Mouse (Mus musculus): Measurements from ENCODE around the gene Gm5678.
"Not testable (repeated sequence)": the region's sequence is repeated elsewhere in the genome, so short reads cannot be mapped to it uniquely, and the experiment has no call there.

Gm5678 gene

GRCm38 (mm10) chr16:93615118-93615870, 12.6 kb upstream of the Gm5678 start:
- TF ChIP-seq NANOG (IDR thresholded peaks at IDR 0.05; ENCODE audit: borderline replicate concordance, low read length) (no peak), POU5F1 (IDR thresholded peaks at IDR 0.05; ENCODE audit: borderline replicate concordance, low read length) (no peak), CTCF (conservative IDR thresholded peaks at IDR 0.05; ENCODE audit: low read length) (peak; percentile 44)
- Histone ChIP-seq H3K36me3 (ENCODE audit: insufficient read depth, low read length) (peaks cover 8% of the 10 kb centered on the region), H3K27me3 (ENCODE audit: insufficient read depth, low read length) (no peaks in the 10 kb centered on the region), H3K4me1 (replicated peaks; ENCODE audit: low read depth, low read length) (no peaks in the 10 kb centered on the region), H3K9me3 (ENCODE audit: low read length) (peaks cover 9% of the 10 kb centered on the region), H3K4me3 (replicated peaks; ENCODE audit: low read length) (no peak overlapping the region)

- not testable (repeated sequence) for H3K36me3 ChIP-seq (ENCODE audit: insufficient read depth, low read length); H3K27me3 ChIP-seq (ENCODE audit: insufficient read depth, low read length); H3K4me1 ChIP-seq (replicated peaks; ENCODE audit: low read depth, low read length); H3K9me3 ChIP-seq (ENCODE audit: low read length); H3K4me3 ChIP-seq (replicated peaks; ENCODE audit: low read length)
Observed at GRCm38 (mm10) chr16:93623759-93624158, 4.1 kb upstream of the Gm5678 start.

GRCm38 (mm10) chr16:93624671-93625070, 3.2 kb upstream of the Gm5678 start:
- TF ChIP-seq NANOG (IDR thresholded peaks at IDR 0.05; ENCODE audit: borderline replicate concordance, low read length) (no peak), POU5F1 (IDR thresholded peaks at IDR 0.05; ENCODE audit: borderline replicate concordance, low read length) (no peak), CTCF (conservative IDR thresholded peaks at IDR 0.05; ENCODE audit: low read length) (no peak)
- no peaks in the 10 kb centered on the region for H3K27me3 ChIP-seq (ENCODE audit: insufficient read depth, low read length)
- no peak overlapping the region for H3K4me3 ChIP-seq (replicated peaks; ENCODE audit: low read length)
- no peaks in the 10 kb centered on the region for H3K4me1 ChIP-seq (replicated peaks; ENCODE audit: low read depth, low read length)
- no peaks in the 10 kb centered on the region for H3K36me3 ChIP-seq (ENCODE audit: insufficient read depth, low read length)
- peaks cover 6% of the 10 kb centered on the region; the same call in 1 of the 2 replicates for H3K9me3 ChIP-seq (ENCODE audit: low read length)

- H3K9me3 ChIP-seq (ENCODE audit: low read length), result peaks cover 6% of the 10 kb centered on the region; the same call in 1 of the 2 replicates
- H3K4me1 ChIP-seq (replicated peaks; ENCODE audit: low read depth, low read length), result no peaks in the 10 kb centered on the region
- no peak overlapping the region for H3K4me3 ChIP-seq (replicated peaks; ENCODE audit: low read length)
- no peak for TF ChIP-seq POU5F1 (IDR thresholded peaks at IDR 0.05; ENCODE audit: borderline replicate concordance, low read length)
- no peak for TF ChIP-seq NANOG (IDR thresholded peaks at IDR 0.05; ENCODE audit: borderline replicate concordance, low read length)
- peak; percentile 30 for TF ChIP-seq CTCF (conservative IDR thresholded peaks at IDR 0.05; ENCODE audit: low read length)
- no peaks in the 10 kb centered on the region for H3K27me3 ChIP-seq (ENCODE audit: insufficient read depth, low read length)
- no peaks in the 10 kb centered on the region for H3K36me3 ChIP-seq (ENCODE audit: insufficient read depth, low read length)
Observed at GRCm38 (mm10) chr16:93626745-93627144, 1.2 kb upstream of the Gm5678 start.

- no peak for TF ChIP-seq CTCF (conservative IDR thresholded peaks at IDR 0.05; ENCODE audit: low read length)
- no peak for TF ChIP-seq NANOG (IDR thresholded peaks at IDR 0.05; ENCODE audit: borderline replicate concordance, low read length)
- no peak for TF ChIP-seq POU5F1 (IDR thresholded peaks at IDR 0.05; ENCODE audit: borderline replicate concordance, low read length)
- Histone ChIP-seq H3K4me1 (replicated peaks; ENCODE audit: low read depth, low read length) (no peaks in the 10 kb centered on the region), H3K4me3 (replicated peaks; ENCODE audit: low read length) (no peak overlapping the region), H3K27me3 (ENCODE audit: insufficient read depth, low read length) (no peaks in the 10 kb centered on the region), H3K36me3 (ENCODE audit: insufficient read depth, low read length) (no peaks in the 10 kb centered on the region), H3K9me3 (ENCODE audit: low read length) (no peaks in the 10 kb centered on the region)
Observed at GRCm38 (mm10) chr16:93644006-93644405, 16.1 kb downstream of the Gm5678 start.

GRCm38 (mm10) chr16:93648441-93649183, 20.7 kb downstream of the Gm5678 start:
- Histone ChIP-seq H3K27me3 (ENCODE audit: insufficient read depth, low read length) (no peaks in the 10 kb centered on the region), H3K4me3 (replicated peaks; ENCODE audit: low read length) (no peak overlapping the region), H3K36me3 (ENCODE audit: insufficient read depth, low read length) (no peaks in the 10 kb centered on the region), H3K9me3 (ENCODE audit: low read length) (no peaks in the 10 kb centered on the region), H3K4me1 (replicated peaks; ENCODE audit: low read depth, low read length) (no peaks in the 10 kb centered on the region)
- TF ChIP-seq CTCF (conservative IDR thresholded peaks at IDR 0.05; ENCODE audit: low read length) (no peak), POU5F1 (IDR thresholded peaks at IDR 0.05; ENCODE audit: borderline replicate concordance, low read length) (no peak), NANOG (IDR thresholded peaks at IDR 0.05; ENCODE audit: borderline replicate concordance, low read length) (no peak)

GRCm38 (mm10) chr16:93667976-93668375, 40.1 kb downstream of the Gm5678 start:
- TF ChIP-seq POU5F1 (IDR thresholded peaks at IDR 0.05; ENCODE audit: borderline replicate concordance, low read length) (no peak), NANOG (IDR thresholded peaks at IDR 0.05; ENCODE audit: borderline replicate concordance, low read length) (no peak), CTCF (conservative IDR thresholded peaks at IDR 0.05; ENCODE audit: low read length) (no peak)
- Histone ChIP-seq H3K9me3 (ENCODE audit: low read length) (peaks cover 54% of the 10 kb centered on the region), H3K27me3 (ENCODE audit: insufficient read depth, low read length) (no peaks in the 10 kb centered on the region), H3K36me3 (ENCODE audit: insufficient read depth, low read length) (no peaks in the 10 kb centered on the region), H3K4me3 (replicated peaks; ENCODE audit: low read length) (no peak overlapping the region), H3K4me1 (replicated peaks; ENCODE audit: low read depth, low read length) (peaks cover 6% of the 10 kb centered on the region)

- H3K9me3 ChIP-seq (ENCODE audit: low read length), result peaks cover 41% of the 10 kb centered on the region
- no peaks in the 10 kb centered on the region for H3K36me3 ChIP-seq (ENCODE audit: insufficient read depth, low read length)
- no peaks in the 10 kb centered on the region for H3K27me3 ChIP-seq (ENCODE audit: insufficient read depth, low read length)
- peak; percentile 76 for TF ChIP-seq NANOG (IDR thresholded peaks at IDR 0.05; ENCODE audit: borderline replicate concordance, low read length)
- TF ChIP-seq POU5F1 (IDR thresholded peaks at IDR 0.05; ENCODE audit: borderline replicate concordance, low read length), result no peak
- TF ChIP-seq CTCF (conservative IDR thresholded peaks at IDR 0.05; ENCODE audit: low read length), result no peak
- peaks cover 6% of the 10 kb centered on the region for H3K4me1 ChIP-seq (replicated peaks; ENCODE audit: low read depth, low read length)
- H3K4me3 ChIP-seq (replicated peaks; ENCODE audit: low read length), result no peak overlapping the region
Observed at GRCm38 (mm10) chr16:93669521-93669920, 41.6 kb downstream of the Gm5678 start.

GRCm38 (mm10) chr16:93670466-93670865, 42.6 kb downstream of the Gm5678 start:
- H3K27me3 ChIP-seq (ENCODE audit: insufficient read depth, low read length), result not testable (repeated sequence)

More at GRCm38 (mm10) chr16:93670466-93670865, 42.6 kb downstream of the Gm5678 start:
- not testable (repeated sequence) for H3K4me1 ChIP-seq (replicated peaks; ENCODE audit: low read depth, low read length); H3K36me3 ChIP-seq (ENCODE audit: insufficient read depth, low read length); H3K4me3 ChIP-seq (replicated peaks; ENCODE audit: low read length)
- H3K9me3 ChIP-seq (ENCODE audit: low read length), result peaks cover 39% of the 10 kb centered on the region

Data from E14TG2a.4 (cell line).